Mouse (Mus musculus) lung, adult 2 months (tissue): Measurements from ENCODE around the gene Yeats2.

ENCODE experiments used
- CTCF ChIP-seq: fragments of 200-500 bp; IDR thresholded peaks from 2 replicates; pipeline ENCODE4 v1.5.1; 2011; ENCODE audit warnings: mild to moderate bottlenecking, low read length, control low read depth; ENCODE audit not compliant: insufficient read depth
- POLR2A ChIP-seq: fragments of 200-500 bp; IDR thresholded peaks from 2 replicates; pipeline ENCODE4 v1.6.1; 2011; ENCODE audit warnings: low read depth, mild to moderate bottlenecking, control low read depth, low read length, borderline replicate concordance; ENCODE audit errors: extremely low read depth

GRCm38 (mm10) chr16:20116069-20116468 lies 24.8 kb upstream of the Yeats2 start:
- TF ChIP-seq CTCF = no peak
- no peak for TF ChIP-seq POLR2A
